Mouse (Mus musculus) urinary bladder, adult 2 months (tissue): ENCODE measurements around the gene Cep131. TPM values are rescaled to one million over a fixed set of nuclear protein-coding genes. Genes with fewer than 3 reads are reported as not detected.

ENCODE experiments used
- DNase-seq: peaks from one replicate; pipeline ENCODE4 v3.0.0; 2022; ENCODE audit warnings: low spot score
- polyA plus RNA-seq: library from polyadenylated mRNA; depleted of rRNA; stranded (reverse); fragments of >200 nt; gene quantifications from 2 replicates; pipeline ENCODE4 v1.2.3, GENCODE M21; 2012; rRNA removed

Cep131 gene
- polyA plus RNA-seq, 1 experiment = 7.6 TPM

GRCm38 (mm10) chr11:120026941-120027340, 59.7 kb downstream of the Cep131 start:
- DNase-seq = no peak

GRCm38 (mm10) chr11:120022841-120023240, 63.8 kb downstream of the Cep131 start:
- no peak for DNase-seq

GRCm38 (mm10) chr11:120022216-120022615, 64.4 kb downstream of the Cep131 start:
- DNase-seq = no peak

GRCm38 (mm10) chr11:120021367-120021766, 65.3 kb downstream of the Cep131 start:
- DNase-seq = no peak

- no peak for DNase-seq
These were observed 66.8 kb downstream of the Cep131 start for GRCm38 (mm10) chr11:120019542-120020440.

DNA sequence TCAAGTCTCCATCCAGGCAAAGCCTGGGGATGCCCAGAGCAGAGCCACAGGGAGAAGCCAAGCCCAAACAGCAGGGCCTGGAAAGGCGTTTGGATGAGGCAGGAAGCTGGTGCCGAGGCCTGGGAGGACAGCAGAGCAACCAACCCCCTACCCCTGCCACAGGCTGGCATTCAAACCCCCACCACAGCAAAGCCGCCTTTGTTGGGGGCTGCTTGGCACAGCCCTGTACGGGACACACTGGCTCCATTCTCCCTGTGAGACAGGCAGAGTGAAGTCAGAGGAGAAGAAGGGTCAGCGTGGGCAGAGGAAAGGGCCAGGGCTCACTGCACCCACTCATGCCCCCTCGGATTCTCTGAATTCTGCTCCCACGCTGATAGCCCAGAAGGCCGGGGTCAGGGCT, 69.6 kb downstream of the Cep131 start:
- no peak for DNase-seq

DNA sequence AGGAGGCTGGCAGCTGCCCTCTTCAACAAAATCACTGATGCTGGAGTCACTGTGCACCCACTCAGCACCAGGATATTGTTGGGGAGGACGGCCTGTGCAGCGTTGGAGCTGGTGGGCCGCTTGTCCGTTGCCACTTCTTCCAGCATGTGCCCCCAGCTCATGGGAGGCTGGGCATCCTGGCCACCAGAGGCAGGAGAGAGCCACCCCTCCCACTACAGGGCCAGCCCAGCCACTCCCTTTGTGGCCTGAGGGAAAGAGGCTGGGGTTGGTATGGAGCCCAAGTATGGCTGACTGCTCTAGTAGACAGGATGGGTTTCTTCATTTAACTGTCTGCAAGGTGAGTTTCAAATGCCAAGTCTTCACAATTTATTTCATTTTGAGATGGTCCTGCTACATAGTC, 71.9 kb downstream of the Cep131 start:
- DNase-seq = no peak

Other genes starting within 250 kb of the Cep131 start
- gene Chmp6, start 173.4 kb downstream of the Cep131 start, polyA plus RNA-seq = 35.3 and 38.0 TPM in 2 replicates
- gene Baiap2, start 144.1 kb downstream of the Cep131 start, polyA plus RNA-seq = 35.1 and 39.0 TPM in 2 replicates
- 15.2 and 15.3 TPM in 2 replicates for gene Aatk, start 39.7 kb downstream of the Cep131 start, polyA plus RNA-seq
- 36.5 and 38.5 TPM in 2 replicates for gene Tepsin, start 11.9 kb upstream of the Cep131 start, polyA plus RNA-seq
- gene Ndufaf8, start 12.1 kb upstream of the Cep131 start, polyA plus RNA-seq = 47.2 and 49.0 TPM in 2 replicates
- gene Slc38a10, start 64.5 kb upstream of the Cep131 start, polyA plus RNA-seq = 60.0 and 72.0 TPM in 2 replicates
- gene Bahcc1, start 146.1 kb upstream of the Cep131 start, polyA plus RNA-seq = 4.3 and 8.2 TPM in 2 replicates